Mouse (Mus musculus): ENCODE measurements around the gene Nol9. TPM values are rescaled to one million over a fixed set of nuclear protein-coding genes. Genes with fewer than 3 reads are reported as not detected.

The Nol9 gene
- total and polyA plus RNA-seq, 2 experiments from 2014 or later = 7.8 to 8.0 TPM

- H3K27me3 ChIP-seq (ENCODE audit: control insufficient read depth, insufficient read depth, low read length) = no peaks in the 10 kb centered on the region
- ATAC-seq (ENCODE audit: insufficient read depth, low read depth) (no peak), DNase-seq (ENCODE audit: low spot score) (no peak)
- peaks cover 8% of the 10 kb centered on the region; the same call in 1 of the 2 replicates for H3K4me1 ChIP-seq (ENCODE audit: control insufficient read depth, insufficient read depth)
- H3K36me3 ChIP-seq (replicated peaks; ENCODE audit: control insufficient read depth, insufficient read depth, low read length) = peaks cover 23% of the 10 kb centered on the region
- H3K4me2 ChIP-seq (ENCODE audit: low read depth, low read length) = peak within 1 kb of the TSS; percentile 100
- TF ChIP-seq CTCF (IDR thresholded peaks at IDR 0.05; ENCODE audit: low read depth) (no peak), EP300 (IDR thresholded peaks at IDR 0.05; ENCODE audit: low read depth) (no peak)
- H3K9ac ChIP-seq (replicated peaks; ENCODE audit: low read depth, low read length) = peak within 1 kb of the TSS; percentile 95
- no peaks in the 10 kb centered on the region for H3K9me3 ChIP-seq (replicated peaks; ENCODE audit: control insufficient read depth, low read length)
- 41% methylated on average over 10 of the region's 10 CpGs for WGBS
- peak within 1 kb of the TSS; percentile 51; the same call in 1 of the 2 replicates for H3K27ac ChIP-seq (ENCODE audit: low read depth)
- H3K4me3 ChIP-seq (ENCODE audit: low read depth, low read length) = peak within 1 kb of the TSS; percentile 98
Observed at GRCm38 (mm10) chr4:152038225-152038984, 716 bp upstream of the Nol9 start, which contains the start of gene Tas1r1. Gene Tas1r1, minus strand, starts transcription at chr4:152038568.

DNA sequence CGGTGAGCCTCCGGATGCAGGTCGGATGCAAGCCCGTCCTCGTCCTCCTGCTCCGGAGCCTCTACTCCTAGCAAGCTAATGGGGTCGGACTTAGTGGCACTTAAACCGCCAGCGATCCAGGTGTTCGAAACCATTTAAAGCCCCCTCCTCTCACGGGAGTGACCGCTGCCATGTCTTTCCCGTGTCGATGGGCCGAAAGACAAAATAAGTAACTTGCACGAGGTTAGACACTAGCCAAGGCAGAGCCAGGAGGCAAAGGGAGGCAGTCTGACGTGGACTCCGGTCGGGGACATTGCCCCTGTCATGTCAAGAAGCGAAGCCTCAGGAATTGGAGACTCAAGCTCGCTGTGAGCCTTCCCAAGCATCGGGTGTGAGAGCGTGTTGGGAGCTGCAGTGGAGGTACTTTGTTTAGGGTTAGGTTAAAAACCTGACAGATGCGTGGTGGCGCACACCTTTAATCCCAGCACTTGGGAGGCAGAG is 750 bp downstream of the Nol9 start:
- Histone ChIP-seq H3K4me1 (ENCODE audit: control insufficient read depth, insufficient read depth) (peaks cover 8% of the 10 kb centered on the region; the same call in 1 of the 2 replicates), H3K9me3 (replicated peaks; ENCODE audit: control insufficient read depth, low read length) (no peaks in the 10 kb centered on the region), H3K27me3 (ENCODE audit: control insufficient read depth, insufficient read depth, low read length) (no peaks in the 10 kb centered on the region), H3K4me2 (ENCODE audit: low read depth, low read length) (peak overlapping the region; percentile 100), H3K9ac (replicated peaks; ENCODE audit: low read depth, low read length) (peak overlapping the region; percentile 95), H3K4me3 (ENCODE audit: low read depth, low read length) (peak overlapping the region; percentile 98), H3K27ac (ENCODE audit: low read depth) (peak overlapping the region; percentile 51; the same call in 1 of the 2 replicates), H3K36me3 (replicated peaks; ENCODE audit: control insufficient read depth, insufficient read depth, low read length) (peaks cover 38% of the 10 kb centered on the region)
- no peak for DNase-seq (ENCODE audit: low spot score)
- no peak for TF ChIP-seq CTCF (IDR thresholded peaks at IDR 0.05; ENCODE audit: low read depth)
- no peak for TF ChIP-seq EP300 (IDR thresholded peaks at IDR 0.05; ENCODE audit: low read depth)
- 3% methylated on average over 25 of the region's 25 CpGs for WGBS
- ATAC-seq (ENCODE audit: insufficient read depth, low read depth) = no peak

- Histone ChIP-seq H3K9ac (replicated peaks; ENCODE audit: low read depth, low read length) (no peak overlapping the region), H3K9me3 (replicated peaks; ENCODE audit: control insufficient read depth, low read length) (no peaks in the 10 kb centered on the region), H3K36me3 (replicated peaks; ENCODE audit: control insufficient read depth, insufficient read depth, low read length) (peaks cover 56% of the 10 kb centered on the region), H3K27me3 (ENCODE audit: control insufficient read depth, insufficient read depth, low read length) (no peaks in the 10 kb centered on the region), H3K4me2 (ENCODE audit: low read depth, low read length) (no peak overlapping the region), H3K4me3 (ENCODE audit: low read depth, low read length) (no peak overlapping the region), H3K27ac (ENCODE audit: low read depth) (no peak overlapping the region), H3K4me1 (ENCODE audit: control insufficient read depth, insufficient read depth) (peaks cover 8% of the 10 kb centered on the region; the same call in 1 of the 2 replicates)
- 95% methylated on average over 22 of the region's 22 CpGs for WGBS
- ATAC-seq (ENCODE audit: insufficient read depth, low read depth) (no peak), DNase-seq (ENCODE audit: low spot score) (no peak)
- TF ChIP-seq CTCF (IDR thresholded peaks at IDR 0.05; ENCODE audit: low read depth) (no peak), EP300 (IDR thresholded peaks at IDR 0.05; ENCODE audit: low read depth) (no peak)
Observed at GRCm38 (mm10) chr4:152041924-152042641, 3.0 kb downstream of the Nol9 start.

DNA sequence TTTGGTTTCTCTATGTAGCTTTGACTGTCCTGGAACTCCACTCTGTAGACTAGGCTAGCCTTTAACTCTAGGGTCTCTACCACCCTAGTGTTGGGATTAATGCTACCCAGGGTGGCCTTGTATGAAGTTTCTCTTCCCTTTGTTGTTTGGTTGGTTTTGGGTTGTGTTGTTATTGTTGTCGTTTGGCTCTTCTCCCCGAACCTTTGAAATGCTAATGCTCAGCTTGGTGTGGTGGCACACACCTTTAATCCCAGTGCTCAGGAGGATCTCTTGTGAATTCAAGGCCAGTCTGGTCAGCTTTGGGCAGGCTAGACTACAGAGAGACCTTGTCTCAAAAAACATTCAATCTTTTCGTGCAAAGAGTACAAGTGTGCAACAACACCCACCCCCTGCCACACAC is 4.0 kb downstream of the Nol9 start:
- no peak for TF ChIP-seq CTCF (IDR thresholded peaks at IDR 0.05; ENCODE audit: low read depth)
- no peak for TF ChIP-seq EP300 (IDR thresholded peaks at IDR 0.05; ENCODE audit: low read depth)
- Histone ChIP-seq H3K27me3 (ENCODE audit: control insufficient read depth, insufficient read depth, low read length) (no peaks in the 10 kb centered on the region), H3K4me1 (ENCODE audit: control insufficient read depth, insufficient read depth) (peaks cover 8% of the 10 kb centered on the region; the same call in 1 of the 2 replicates), H3K27ac (ENCODE audit: low read depth) (no peak overlapping the region), H3K4me3 (ENCODE audit: low read depth, low read length) (no peak overlapping the region), H3K4me2 (ENCODE audit: low read depth, low read length) (no peak overlapping the region), H3K9me3 (replicated peaks; ENCODE audit: control insufficient read depth, low read length) (no peaks in the 10 kb centered on the region), H3K36me3 (replicated peaks; ENCODE audit: control insufficient read depth, insufficient read depth, low read length) (peaks cover 66% of the 10 kb centered on the region), H3K9ac (replicated peaks; ENCODE audit: low read depth, low read length) (no peak overlapping the region)
- DNase-seq (ENCODE audit: low spot score) (no peak), ATAC-seq (ENCODE audit: insufficient read depth, low read depth) (no peak)
- WGBS = 90% methylated on average over 3 of the region's 3 CpGs

DNA sequence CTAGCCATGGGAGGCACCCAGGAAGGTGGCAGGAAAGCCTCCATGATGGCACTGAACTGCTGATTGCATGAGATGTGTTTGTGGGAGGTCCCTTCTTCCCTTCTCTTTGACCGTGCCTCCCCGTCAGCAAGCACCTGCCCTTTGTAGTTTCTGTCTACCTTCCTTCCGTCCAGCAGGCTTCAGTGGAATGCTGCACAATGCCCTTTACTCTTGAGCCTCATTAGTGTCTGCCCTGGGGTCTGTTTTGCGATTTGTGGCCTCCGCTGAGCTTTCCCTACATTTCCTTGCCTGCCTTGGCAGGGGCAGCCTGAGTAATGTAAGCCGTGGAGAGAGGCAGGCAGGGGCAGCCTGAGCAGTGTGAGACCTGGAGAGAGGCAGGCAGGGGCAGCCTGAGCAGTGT is 5.5 kb downstream of the Nol9 start:
- Histone ChIP-seq H3K4me3 (ENCODE audit: low read depth, low read length) (no peak overlapping the region), H3K9me3 (replicated peaks; ENCODE audit: control insufficient read depth, low read length) (no peaks in the 10 kb centered on the region), H3K27ac (ENCODE audit: low read depth) (no peak overlapping the region), H3K4me2 (ENCODE audit: low read depth, low read length) (no peak overlapping the region), H3K4me1 (ENCODE audit: control insufficient read depth, insufficient read depth) (peaks cover 8% of the 10 kb centered on the region; the same call in 1 of the 2 replicates), H3K36me3 (replicated peaks; ENCODE audit: control insufficient read depth, insufficient read depth, low read length) (peaks cover 73% of the 10 kb centered on the region), H3K27me3 (ENCODE audit: control insufficient read depth, insufficient read depth, low read length) (no peaks in the 10 kb centered on the region), H3K9ac (replicated peaks; ENCODE audit: low read depth, low read length) (no peak overlapping the region)
- no peak for ATAC-seq (ENCODE audit: insufficient read depth, low read depth)
- TF ChIP-seq EP300 (IDR thresholded peaks at IDR 0.05; ENCODE audit: low read depth) = no peak
- no peak for TF ChIP-seq CTCF (IDR thresholded peaks at IDR 0.05; ENCODE audit: low read depth)
- DNase-seq (ENCODE audit: low spot score) = no peak
- 86% methylated on average over 6 of the region's 6 CpGs for WGBS

Data from heart, postnatal 0 days (tissue).